Mouse (Mus musculus) intestine, embryonic 16.5 days (tissue): ENCODE results near the gene Tecpr1. TPM values are rescaled to one million over a fixed set of nuclear protein-coding genes. Genes with fewer than 3 reads are reported as not detected.
A peak's percentile ranks its signal among the peaks of the same experiment; 100 is the strongest.

Experiments used
- ATAC-seq: fragments of 200-750 bp; cut with Nextera tagmentation; 2 replicates; pipeline ENCODE4 v1.8.0; 2017; ENCODE audit warnings: moderate TSS enrichment, moderate library complexity
- H3K27ac ChIP-seq: fragments of 300-500 bp; sonication (generic); 2 replicates; pipeline ENCODE4 v1.5.1; 2014; ENCODE audit warnings: mild to moderate bottlenecking, low read length
- H3K27me3 ChIP-seq: fragments of 300-500 bp; sonication (generic); replicated peaks from 2 replicates; pipeline ENCODE4 v1.6.1; 2014; ENCODE audit warnings: low read length, control low read depth, mixed read lengths; ENCODE audit not compliant: control insufficient read depth, insufficient read depth
- H3K36me3 ChIP-seq: fragments of 300-500 bp; sonication (generic); 2 replicates; pipeline ENCODE4 v1.6.1; 2014; ENCODE audit warnings: low read length, control low read depth; ENCODE audit not compliant: control insufficient read depth, insufficient read depth
- H3K4me1 ChIP-seq: fragments of 300-500 bp; sonication (generic); 2 replicates; pipeline ENCODE4 v1.6.1; 2014; ENCODE audit warnings: low read length, control low read depth, mixed read lengths; ENCODE audit not compliant: control insufficient read depth, insufficient read depth
- H3K4me2 ChIP-seq: fragments of 300-500 bp; sonication (generic); 2 replicates; pipeline ENCODE4 v1.6.1; 2014; ENCODE audit warnings: low read depth, low read length, control low read depth
- H3K4me3 ChIP-seq: fragments of 300-500 bp; sonication (generic); 2 replicates; pipeline ENCODE4 v1.5.1; 2014; ENCODE audit warnings: mild to moderate bottlenecking, low read length
- H3K9ac ChIP-seq: fragments of 300-500 bp; sonication (generic); 2 replicates; pipeline ENCODE4 v1.6.1; 2014; ENCODE audit warnings: low read depth, low read length
- H3K9me3 ChIP-seq: fragments of 300-500 bp; sonication (generic); 2 replicates; pipeline ENCODE4 v1.6.1; 2016; ENCODE audit warnings: low read length, control low read depth; ENCODE audit not compliant: control insufficient read depth
- WGBS: fragments of 180-500 bp; shearing (Covaris S2); extraction: QIAGEN DNeasy Blood & Tissue Kit; methylation state at CpG from one replicate; pipeline ENCODE4 v1.1.7; 2014; 5-methylcytosine and 5-hydroxymethylcytosine counted together
- polyA plus RNA-seq: library from polyadenylated mRNA; unstranded; fragments of >200 nt; fragmentation: Nextera tagmentation; extraction: Ambion mirVana; gene quantifications from 2 replicates; pipeline ENCODE4 v1.2.1, GENCODE M21; 2015

Tecpr1 gene
- polyA plus RNA-seq, 1 experiment from 2014 or later, result 19.3 TPM

- Histone ChIP-seq H3K4me1 (peaks cover 6% of the 10 kb centered on the region; the same call in 1 of the 2 replicates), H3K4me2 (peak overlapping the region; percentile 81), H3K27me3 (no peaks in the 10 kb centered on the region), H3K36me3 (no peaks in the 10 kb centered on the region), H3K9me3 (no peaks in the 10 kb centered on the region), H3K27ac (peak overlapping the region; percentile 25; the same call in 1 of the 2 replicates), H3K9ac (peak overlapping the region; percentile 69), H3K4me3 (peak overlapping the region; percentile 61)
- 0 out of 2 replicates have a peak, but pooled peaks have one; percentile 20 for ATAC-seq
- 27% methylated on average over 18 of the region's 18 CpGs for WGBS
Measured at GRCm38 (mm10) chr5:144223899-144224816, 743 bp upstream of the Tecpr1 start.

GRCm38 (mm10) chr5:144222811-144223502 lies 458 bp downstream of the Tecpr1 start:
- Histone ChIP-seq H3K4me3 (peak overlapping the region; percentile 61), H3K4me2 (peak overlapping the region; percentile 81), H3K27ac (peak overlapping the region; percentile 75), H3K27me3 (no peaks in the 10 kb centered on the region), H3K36me3 (no peaks in the 10 kb centered on the region), H3K4me1 (peaks cover 6% of the 10 kb centered on the region; the same call in 1 of the 2 replicates), H3K9me3 (no peaks in the 10 kb centered on the region), H3K9ac (peak overlapping the region; percentile 69)
- WGBS, result under 1% methylated on average over 25 of the region's 25 CpGs
- ATAC-seq, result peak; percentile 63

DNA sequence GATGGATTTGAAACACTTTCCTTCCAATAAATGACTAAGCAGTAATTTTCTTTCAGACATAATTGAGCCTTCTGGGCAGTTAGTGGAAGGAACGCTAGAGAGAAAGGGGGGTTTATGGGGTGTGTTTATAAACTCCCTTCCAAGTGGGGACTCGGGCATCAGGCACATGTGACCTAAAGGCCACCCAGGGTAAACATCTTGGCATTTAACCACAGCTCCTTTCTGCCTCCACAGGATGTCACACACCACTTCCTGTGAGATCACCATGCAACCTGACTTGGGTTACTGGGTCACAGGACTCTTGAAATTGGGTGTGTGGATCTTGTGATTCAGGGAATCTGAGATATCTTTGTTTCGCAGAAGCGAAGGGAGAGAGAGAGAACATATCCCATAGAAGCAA lies 2.1 kb downstream of the Tecpr1 start:
- Histone ChIP-seq H3K4me2 (no peak overlapping the region), H3K9me3 (no peaks in the 10 kb centered on the region), H3K27me3 (no peaks in the 10 kb centered on the region), H3K36me3 (no peaks in the 10 kb centered on the region), H3K9ac (no peak overlapping the region), H3K4me1 (peaks cover 6% of the 10 kb centered on the region; the same call in 1 of the 2 replicates), H3K27ac (no peak overlapping the region), H3K4me3 (no peak overlapping the region)
- 63% methylated on average over 4 of the region's 4 CpGs for WGBS
- ATAC-seq, result no peak

DNA sequence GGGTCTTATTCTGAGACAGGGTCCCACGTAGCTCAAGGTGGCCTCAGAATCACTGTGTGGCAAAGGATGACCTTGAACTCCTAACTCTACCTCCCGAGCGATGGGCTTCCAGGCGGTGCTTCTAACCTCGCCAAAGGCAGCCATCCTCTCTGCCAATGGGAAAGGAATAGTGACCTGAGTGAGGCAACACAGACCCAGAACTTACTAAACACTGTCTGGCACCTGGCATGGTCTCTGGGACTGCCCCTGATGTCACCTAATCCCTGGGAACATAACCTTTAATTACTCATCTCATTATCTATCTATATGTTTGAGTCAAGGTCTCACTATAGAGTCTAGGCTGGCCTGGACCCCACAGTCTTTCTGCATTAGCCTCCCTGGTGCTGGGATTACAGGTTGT lies 3.5 kb downstream of the Tecpr1 start:
- H3K36me3 ChIP-seq, result no peaks in the 10 kb centered on the region
- H3K4me3 ChIP-seq, result no peak overlapping the region
- 83% methylated on average over 5 of the region's 5 CpGs for WGBS
- no peak overlapping the region for H3K9ac ChIP-seq
- no peak overlapping the region for H3K27ac ChIP-seq
- ATAC-seq, result no peak
- no peak overlapping the region for H3K4me2 ChIP-seq
- H3K9me3 ChIP-seq, result no peaks in the 10 kb centered on the region
- H3K27me3 ChIP-seq, result no peaks in the 10 kb centered on the region
- H3K4me1 ChIP-seq, result peaks cover 6% of the 10 kb centered on the region; the same call in 1 of the 2 replicates

DNA sequence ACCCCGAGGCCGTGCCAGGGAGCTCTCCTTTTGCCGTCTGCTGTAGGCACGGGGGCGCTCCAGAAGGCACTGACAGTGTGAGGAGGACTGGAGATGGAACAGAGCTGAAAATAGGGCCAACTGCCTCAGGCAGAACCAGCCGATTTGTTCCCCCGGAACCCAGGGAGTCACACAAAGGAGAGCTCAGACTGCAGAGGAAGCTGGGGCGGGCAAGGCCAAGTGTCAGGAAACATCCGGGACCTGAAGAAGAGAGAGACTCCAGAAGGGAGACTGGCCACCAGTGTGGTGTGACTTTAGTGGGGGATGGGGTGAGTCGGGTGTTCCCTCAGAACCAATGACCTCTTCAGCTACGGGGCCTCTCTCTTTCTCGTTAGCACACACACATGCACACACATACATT lies 4.1 kb downstream of the Tecpr1 start:
- no peak for ATAC-seq
- 80% methylated on average over 12 of the region's 12 CpGs for WGBS
- Histone ChIP-seq H3K27ac (no peak overlapping the region), H3K9ac (no peak overlapping the region), H3K9me3 (no peaks in the 10 kb centered on the region), H3K4me3 (no peak overlapping the region), H3K4me2 (no peak overlapping the region), H3K4me1 (peaks cover 6% of the 10 kb centered on the region; the same call in 1 of the 2 replicates), H3K36me3 (no peaks in the 10 kb centered on the region), H3K27me3 (no peaks in the 10 kb centered on the region)

DNA sequence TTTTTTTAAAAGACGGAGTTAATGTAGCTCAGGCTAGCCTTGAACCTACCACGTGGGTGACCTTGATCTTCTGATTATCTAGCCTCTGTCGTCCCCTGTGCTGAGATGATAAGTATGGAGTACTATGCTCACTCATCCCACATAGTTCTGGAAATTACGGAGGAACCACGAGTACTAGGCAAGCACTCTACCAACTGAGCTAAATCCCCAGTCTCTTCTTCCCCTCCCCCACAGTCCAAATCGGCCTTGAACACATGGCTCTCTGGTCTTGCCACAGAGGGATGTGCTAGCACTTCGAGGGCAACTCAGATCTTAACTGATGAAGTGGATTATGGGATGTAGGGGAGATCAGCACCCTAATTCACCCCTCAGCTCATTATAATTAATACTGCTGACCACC lies 5.4 kb downstream of the Tecpr1 start:
- no peak overlapping the region for H3K9ac ChIP-seq
- no peak overlapping the region for H3K4me2 ChIP-seq
- no peak for ATAC-seq
- H3K36me3 ChIP-seq, result 0 out of 2 replicates have a peak, but pooled peaks cover 5% of the 10 kb centered on the region
- 88% methylated on average over 7 of the region's 7 CpGs for WGBS
- H3K9me3 ChIP-seq, result no peaks in the 10 kb centered on the region
- H3K27me3 ChIP-seq, result no peaks in the 10 kb centered on the region
- H3K4me1 ChIP-seq, result peaks cover 6% of the 10 kb centered on the region; the same call in 1 of the 2 replicates
- H3K27ac ChIP-seq, result no peak overlapping the region
- no peak overlapping the region for H3K4me3 ChIP-seq

DNA sequence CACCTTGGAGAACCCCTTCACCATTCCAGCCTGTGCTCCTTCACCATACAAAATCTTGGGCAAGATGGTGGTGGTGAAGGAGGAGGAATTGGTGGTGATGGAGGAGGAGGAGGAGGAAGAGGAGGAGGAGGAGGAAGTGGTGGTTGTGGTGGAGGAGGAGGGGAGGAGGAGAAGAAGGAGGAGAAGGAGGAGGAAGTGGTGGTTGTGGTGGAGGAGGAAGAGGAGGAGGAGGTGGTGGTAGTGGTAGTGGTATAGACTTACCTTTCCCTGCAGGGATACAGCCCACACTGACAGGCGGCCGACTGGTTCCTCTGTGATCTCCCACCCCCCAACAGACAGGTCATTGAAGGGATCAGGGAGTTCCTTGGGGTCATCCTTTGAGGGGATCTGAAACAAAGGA lies 7.4 kb downstream of the Tecpr1 start:
- no peak overlapping the region for H3K4me3 ChIP-seq
- no peaks in the 10 kb centered on the region for H3K27me3 ChIP-seq
- H3K4me1 ChIP-seq, result no peaks in the 10 kb centered on the region
- no peak for ATAC-seq
- 0 out of 2 replicates have a peak, but pooled peaks cover 5% of the 10 kb centered on the region for H3K36me3 ChIP-seq
- WGBS, result 86% methylated on average over 2 of the region's 2 CpGs
- no peak overlapping the region for H3K9ac ChIP-seq
- H3K9me3 ChIP-seq, result no peaks in the 10 kb centered on the region
- H3K27ac ChIP-seq, result no peak overlapping the region
- H3K4me2 ChIP-seq, result no peak overlapping the region

- Histone ChIP-seq H3K36me3 (peaks cover 5% of the 10 kb centered on the region; the same call in 1 of the 2 replicates), H3K4me3 (no peak overlapping the region), H3K27ac (no peak overlapping the region), H3K9me3 (no peaks in the 10 kb centered on the region), H3K4me2 (no peak overlapping the region), H3K27me3 (no peaks in the 10 kb centered on the region), H3K9ac (no peak overlapping the region), H3K4me1 (no peaks in the 10 kb centered on the region)
- no peak for ATAC-seq
- WGBS, result 31% methylated on average over 7 of the region's 7 CpGs
Measured at GRCm38 (mm10) chr5:144214453-144214852, 9.0 kb downstream of the Tecpr1 start.

- Histone ChIP-seq H3K4me2 (no peak overlapping the region), H3K27me3 (no peaks in the 10 kb centered on the region), H3K27ac (no peak overlapping the region), H3K9me3 (0 out of 2 replicates have a peak, but pooled peaks cover 2% of the 10 kb centered on the region), H3K9ac (no peak overlapping the region), H3K36me3 (peaks cover 17% of the 10 kb centered on the region), H3K4me3 (no peak overlapping the region), H3K4me1 (no peaks in the 10 kb centered on the region)
- WGBS, result 51% methylated on average over 11 of the region's 11 CpGs
- ATAC-seq, result no peak
Measured at GRCm38 (mm10) chr5:144207478-144207877, 15.9 kb downstream of the Tecpr1 start.
